Mouse (Mus musculus): ENCODE data around the gene Cela1.

Cela1 gene

DNA sequence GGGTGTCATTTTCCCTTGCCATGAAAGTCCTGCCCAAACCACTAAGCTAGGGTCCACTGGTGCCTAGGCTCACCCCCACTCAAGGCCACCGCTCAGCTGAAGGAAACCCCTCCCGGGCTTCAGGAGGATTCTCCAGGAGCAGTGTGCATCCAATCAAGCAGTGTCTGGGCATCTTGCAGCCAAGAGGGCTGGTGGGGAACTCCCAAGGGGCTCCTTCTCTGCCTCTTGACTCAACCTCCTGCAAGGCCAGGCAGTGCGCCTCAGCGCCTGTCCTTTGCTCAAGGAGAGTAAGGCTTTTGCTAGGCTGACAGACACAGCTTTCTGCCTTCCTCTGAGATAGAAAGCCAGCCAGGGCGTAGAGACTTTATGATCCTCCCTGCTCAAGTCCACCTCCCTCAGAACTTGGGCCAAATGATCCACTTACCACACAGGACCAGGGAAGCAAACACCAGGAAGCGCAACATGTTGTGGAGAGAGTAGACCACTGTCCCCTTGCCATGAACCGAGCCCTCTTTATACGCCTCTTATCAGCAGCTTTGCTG lies at the start of gene Cela1:
Gene Cela1 (minus strand): TSS at position 492 of the 542 bp plus-strand sequence.
- peak in 1 of 2 experiments; percentile 34 for DNase-seq (ENCODE audit: low spot score in 2 of 2)

DNA sequence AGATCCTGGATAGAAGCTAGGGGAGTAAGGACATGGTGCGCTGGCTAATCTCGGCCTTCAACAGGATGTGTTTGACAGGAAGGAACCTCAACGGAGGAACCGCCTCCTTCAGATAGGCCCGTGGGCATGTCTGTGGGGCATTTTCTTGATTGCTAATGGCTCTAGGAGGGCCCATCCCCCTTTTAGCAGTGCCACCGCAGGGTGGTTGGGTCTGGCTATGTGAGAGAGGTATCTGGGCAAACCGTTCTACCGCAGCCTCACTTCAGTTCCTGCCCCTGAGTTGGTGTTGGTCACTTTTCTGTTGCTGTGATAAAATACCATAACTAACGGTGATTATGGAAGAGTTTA lies 48.2 kb upstream of the Cela1 start:
- DNase-seq (ENCODE audit: low spot score in 2 of 2), result peak; percentile 71 to 82

DNA sequence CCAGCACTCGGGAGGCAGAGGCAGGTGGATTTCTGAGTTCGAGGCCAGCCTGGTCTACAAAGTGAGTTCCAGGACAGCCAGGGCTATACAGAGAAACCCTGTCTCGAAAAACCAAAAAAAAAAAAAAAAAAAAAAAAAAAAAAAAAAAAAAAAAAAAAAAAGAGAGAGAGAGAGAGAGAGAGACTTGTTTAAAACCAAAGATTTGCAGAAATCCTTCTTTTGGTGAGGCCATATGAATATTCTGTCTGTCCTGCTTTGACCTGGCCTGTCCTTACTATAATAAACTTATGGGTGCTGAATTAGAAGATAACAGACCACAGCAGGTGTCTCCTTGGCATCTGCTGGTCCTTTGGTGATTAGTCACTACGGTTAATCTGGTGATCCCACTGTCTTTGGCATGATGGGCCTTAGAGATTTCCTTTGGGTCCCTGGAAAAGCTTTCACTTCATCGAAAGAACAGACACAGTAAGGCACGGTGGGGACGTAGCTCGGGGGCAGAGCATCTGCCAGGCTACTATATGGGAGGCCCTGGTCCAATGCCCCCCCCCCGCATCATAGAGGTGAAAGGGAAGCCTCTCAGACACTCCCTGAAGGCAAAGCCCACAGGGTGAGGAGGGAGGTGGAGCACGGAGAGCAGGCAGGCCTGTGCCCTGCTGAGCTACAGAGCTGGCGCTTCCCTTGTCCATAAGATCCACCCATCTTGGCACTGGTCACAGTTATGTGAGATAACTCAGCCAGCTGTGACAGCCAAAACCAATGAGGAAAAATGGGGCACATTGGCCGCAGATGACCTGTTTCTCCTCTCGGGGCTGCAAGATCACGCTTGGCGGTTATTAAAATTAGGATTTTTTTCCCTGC lies 47.6 kb upstream of the Cela1 start:
- no peak for DNase-seq (ENCODE audit: low spot score in 2 of 2)

DNA sequence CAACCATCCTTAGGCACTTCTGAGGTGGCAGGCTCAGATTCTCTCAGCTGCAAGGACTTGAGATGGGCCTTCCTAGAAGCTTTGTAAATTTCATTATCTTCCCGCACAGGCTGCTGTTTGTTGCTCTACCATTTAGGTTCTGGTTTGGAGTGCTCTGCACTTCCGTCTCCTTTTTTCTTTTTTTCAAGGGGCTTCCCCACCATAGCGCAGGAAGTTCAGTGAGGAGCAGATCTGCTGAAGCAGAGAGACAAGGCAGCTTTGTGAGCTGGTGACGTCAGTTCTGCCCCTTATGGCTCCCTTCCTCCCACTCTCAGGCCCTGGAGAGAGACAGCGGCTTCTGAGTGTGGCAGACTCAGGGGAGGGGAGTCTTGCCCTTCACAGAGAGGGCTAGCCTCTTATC lies 44.9 kb upstream of the Cela1 start:
- DNase-seq (ENCODE audit: low spot score in 2 of 2), result peak; percentile 73 to 79

DNA sequence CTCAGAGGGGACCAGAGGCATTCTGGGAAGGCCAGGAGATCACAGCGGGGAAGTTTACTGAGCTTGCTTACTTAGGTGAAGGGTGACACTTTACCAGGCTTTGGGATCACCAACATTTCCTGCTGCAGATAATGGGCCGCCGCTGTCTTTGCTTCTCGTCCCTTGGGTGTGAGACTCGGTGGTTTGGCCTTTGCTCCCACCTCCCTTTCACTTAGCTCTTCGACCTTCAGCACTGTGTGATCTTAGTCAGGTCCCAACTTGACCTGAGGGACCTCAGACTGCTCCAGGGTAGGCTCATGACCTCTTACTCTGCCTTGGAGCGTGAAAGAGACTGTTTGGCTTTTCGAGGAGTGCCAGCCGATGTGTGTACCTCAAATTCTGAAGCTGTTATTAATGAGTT lies 43.4 kb upstream of the Cela1 start:
- DNase-seq (ENCODE audit: low spot score in 2 of 2), result no peak

DNA sequence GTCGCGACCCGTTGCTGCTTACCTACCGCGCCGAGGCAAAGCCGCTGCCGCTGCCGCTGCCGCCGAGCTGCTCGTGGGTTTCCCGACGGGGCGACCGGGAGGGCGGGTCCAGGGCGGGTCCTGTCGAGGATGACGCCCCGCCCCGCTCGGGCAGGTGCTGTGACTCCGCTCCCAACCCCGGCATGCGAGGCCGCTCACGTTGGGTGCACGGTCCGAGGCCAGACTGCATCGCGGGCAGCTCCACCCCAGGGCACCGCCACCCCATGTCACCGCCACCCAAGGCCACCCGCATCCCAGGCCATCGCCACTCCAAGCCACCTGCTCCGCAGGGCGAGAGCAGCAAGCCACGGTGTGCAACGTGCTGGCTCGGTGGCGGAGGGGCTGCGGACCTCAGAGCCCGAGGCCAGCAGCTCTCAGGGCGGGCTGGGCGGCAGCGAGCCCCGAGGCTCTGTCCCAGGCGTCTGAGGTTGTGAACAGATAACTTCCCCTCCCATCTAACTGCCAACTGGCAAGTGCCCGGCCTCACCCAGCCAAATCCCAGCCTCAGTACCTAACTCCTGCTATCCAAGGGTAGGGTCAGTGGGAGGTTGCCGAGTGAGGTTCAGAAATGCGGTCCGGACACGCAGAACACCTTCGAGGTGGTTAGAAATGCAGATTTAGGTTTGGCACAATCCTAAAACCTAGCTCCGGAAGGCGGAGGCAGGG lies 41.7 kb upstream of the Cela1 start, which contains the start of gene Galnt6:
Gene Galnt6 (minus strand): TSS at position 96 of the 705 bp plus-strand sequence.
- peak; percentile 49 to 67 for DNase-seq (ENCODE audit: low spot score in 2 of 2)

DNA sequence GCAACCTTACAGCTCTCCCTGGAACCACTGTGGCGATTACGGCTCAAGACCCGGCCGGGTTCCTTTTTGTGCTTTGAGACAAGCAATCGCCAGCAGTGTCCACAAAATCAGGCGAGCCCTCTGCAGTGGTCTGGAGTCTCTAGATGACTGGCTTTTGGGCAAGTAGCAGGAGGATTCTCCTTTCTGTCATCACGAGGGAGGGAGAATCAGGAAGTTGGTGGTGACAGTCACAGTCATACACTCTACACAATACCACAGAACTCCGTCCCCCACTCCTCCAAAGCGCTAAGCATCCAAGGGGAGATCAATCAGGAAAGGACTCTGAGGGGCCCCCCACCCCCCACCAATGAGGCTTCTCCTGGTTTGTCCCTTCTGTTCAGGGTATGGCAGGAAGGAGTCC lies 40.9 kb upstream of the Cela1 start:
- DNase-seq (ENCODE audit: low spot score in 2 of 2), result no peak

DNA sequence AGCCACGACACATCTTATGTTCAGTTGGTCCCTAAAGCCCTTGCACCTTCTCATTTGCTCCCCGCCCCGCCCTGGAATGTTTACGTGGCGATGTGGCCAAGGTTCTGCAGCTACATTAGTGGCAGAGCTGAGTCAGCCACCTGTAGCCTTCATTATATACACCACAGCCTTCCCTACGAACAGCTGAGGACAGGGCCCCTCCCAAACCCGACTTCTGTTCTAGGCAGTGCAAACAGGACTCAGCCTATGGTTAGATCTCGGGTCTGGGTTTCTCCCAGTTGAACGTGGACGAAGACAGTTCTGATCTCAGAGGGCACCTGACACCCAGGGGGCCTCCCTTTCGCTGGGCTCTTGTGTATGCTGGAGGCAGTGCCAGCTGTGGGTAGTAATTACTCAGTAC lies 40.1 kb upstream of the Cela1 start:
- DNase-seq (ENCODE audit: low spot score in 2 of 2), result no peak

DNA sequence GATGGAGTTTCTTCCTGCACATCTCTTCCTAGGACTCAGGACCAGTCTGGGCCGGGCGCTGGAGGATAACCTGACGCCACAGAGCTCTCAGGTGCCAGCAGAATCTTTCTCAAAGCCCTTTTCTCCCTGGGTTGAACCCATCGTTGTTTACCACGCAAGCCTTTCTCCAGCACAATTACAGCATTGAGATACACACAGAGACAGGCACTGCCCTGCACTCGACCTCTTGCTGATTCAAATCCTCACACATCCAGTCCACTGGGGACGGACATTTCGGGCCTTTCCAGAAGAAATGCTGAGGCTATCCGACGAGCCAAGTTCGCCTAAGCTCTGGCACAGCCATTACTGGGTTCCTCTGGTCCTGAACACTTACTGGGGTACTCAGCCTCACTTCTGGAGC lies 39.0 kb upstream of the Cela1 start:
- DNase-seq (ENCODE audit: low spot score in 2 of 2), result no peak

DNA sequence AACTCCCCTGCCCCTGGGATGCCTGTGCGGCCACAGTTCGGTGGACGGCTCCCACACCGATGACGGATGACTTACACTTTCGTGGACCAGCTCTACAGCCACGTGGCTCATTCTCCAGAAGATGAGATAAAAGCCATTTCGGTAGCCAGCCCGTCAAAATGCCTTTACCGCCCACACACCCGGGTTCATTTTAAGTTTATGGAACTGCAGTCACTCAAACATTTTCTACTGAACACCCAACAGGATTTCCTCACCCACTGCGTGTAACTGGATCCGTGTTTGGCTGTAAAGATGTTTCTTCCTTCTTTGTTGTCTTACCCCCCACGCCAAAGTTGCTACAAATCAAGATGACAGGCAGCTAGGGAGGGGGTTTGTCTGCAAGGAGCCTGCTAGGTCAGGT lies 35.8 kb upstream of the Cela1 start:
- DNase-seq (ENCODE audit: low spot score in 2 of 2), result no peak

DNA sequence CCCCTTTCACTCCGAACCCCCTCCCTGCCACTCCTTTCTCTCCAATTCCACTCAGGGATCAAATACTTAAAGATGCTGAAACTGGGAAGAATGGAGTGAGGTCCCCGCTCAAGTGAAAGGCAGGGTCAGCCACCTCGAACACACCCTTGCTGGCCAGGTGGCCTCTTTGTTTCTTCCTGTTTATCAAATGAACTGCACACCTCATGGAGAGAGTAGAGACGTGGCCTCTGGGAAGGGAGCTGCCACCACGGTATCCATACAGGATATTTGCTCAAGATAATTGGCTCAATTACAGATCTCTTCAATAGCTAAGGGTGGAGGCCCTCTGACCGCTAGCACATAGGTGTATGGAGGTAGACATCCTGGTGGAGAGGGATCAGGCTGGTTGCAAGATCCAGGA lies 34.8 kb upstream of the Cela1 start:
- no peak for DNase-seq (ENCODE audit: low spot score in 2 of 2)

DNA sequence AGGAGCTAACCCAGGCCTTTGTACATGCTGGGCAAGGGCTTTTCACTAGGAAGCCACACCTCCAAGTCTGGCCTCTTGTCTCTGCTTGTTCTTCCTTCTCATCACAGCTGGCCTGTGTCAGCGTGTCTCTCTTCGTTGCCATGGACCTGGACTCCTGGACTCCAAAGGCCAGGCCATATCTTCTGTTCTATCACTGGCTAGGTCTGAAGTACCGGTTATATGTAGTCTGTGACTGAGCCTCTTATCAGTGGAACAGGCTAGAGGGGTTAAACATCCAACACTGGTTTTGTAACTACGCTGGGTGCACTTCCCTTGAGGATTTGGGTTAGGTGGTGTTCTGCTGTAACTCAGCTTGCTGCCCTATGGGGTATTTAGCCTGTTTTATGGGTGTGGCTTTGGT lies 34.3 kb upstream of the Cela1 start:
- no peak for DNase-seq (ENCODE audit: low spot score in 2 of 2)

DNA sequence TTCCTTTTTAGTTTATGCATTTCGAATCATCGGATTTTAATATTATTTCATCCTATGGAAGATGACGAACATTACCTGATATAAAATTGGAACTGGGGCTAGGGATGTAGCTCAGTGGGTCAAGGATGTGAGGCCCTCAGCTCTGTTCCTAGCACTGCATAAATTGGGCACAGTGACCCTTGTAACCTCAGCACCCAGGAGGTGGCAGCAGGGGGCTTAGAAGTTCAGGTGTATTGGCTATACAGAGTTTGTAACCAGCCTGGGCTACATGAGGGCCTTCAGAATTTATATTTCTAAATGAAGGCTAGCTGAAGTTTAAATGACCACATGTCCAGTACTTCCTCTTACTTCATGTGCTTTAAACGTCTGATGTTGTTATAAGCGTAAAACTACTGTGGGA lies 33.7 kb upstream of the Cela1 start:
- no peak for DNase-seq (ENCODE audit: low spot score in 2 of 2)

DNA sequence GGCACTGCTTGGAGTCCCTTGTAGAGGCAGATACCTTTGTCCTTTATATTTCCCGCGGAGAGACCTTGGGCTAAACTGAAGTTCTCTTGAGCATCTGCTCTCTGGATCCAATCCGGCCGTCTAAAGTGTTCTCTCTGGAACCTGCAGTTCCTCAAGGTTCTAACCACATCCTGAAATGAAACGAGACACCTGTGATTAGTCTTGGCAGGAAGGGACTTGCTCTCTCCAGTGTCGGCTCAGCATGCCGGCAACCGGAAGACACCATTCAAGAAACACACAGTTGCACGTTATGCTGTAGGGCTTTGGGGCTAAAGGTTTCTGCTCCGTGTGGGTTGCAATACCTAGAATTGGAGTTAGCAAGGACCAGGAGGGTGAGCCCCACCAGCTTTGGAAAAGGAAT lies 32.3 kb upstream of the Cela1 start:
- DNase-seq (ENCODE audit: low spot score in 2 of 2), result no peak

DNA sequence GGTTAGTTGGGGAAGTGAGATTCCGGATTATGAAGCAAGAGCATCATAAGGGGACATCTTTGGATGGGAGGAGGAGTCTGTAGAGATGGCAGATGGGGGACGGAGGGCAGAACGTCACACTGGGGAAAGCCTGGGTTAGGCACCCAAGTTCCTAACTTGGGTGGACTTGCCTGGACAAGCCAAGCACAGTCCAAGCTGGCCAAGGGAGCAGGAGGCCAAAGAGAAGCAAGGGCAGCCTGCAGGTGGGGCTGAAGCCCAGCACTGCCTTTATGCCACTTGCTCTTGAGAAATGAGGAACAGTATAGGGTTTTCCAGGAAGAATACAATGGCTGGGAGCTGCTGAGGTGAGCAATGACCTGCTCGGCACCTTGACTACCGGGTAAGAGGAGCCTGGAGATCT lies 31.5 kb upstream of the Cela1 start:
- no peak for DNase-seq (ENCODE audit: low spot score in 2 of 2)

DNA sequence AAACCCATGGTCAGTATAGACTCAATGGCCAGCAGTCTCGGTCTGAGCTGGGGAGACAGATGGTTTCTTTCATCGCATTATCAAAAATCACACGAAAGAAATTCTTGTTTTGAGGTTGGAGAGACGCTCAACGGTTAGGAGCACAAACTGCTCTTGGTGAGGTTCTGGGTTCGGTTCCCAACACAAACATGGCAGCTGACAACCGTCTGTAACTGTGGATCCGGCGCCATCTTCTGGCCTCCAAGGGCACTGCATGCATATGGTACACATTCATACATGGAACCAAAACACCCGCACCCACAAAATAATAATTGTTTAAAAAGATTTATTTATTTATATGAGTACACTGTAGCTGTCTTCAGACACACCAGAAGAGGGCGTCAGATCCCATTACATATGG lies 30.9 kb upstream of the Cela1 start:
- DNase-seq (ENCODE audit: low spot score in 2 of 2), result peak in 1 of 2 experiments; percentile 51

DNA sequence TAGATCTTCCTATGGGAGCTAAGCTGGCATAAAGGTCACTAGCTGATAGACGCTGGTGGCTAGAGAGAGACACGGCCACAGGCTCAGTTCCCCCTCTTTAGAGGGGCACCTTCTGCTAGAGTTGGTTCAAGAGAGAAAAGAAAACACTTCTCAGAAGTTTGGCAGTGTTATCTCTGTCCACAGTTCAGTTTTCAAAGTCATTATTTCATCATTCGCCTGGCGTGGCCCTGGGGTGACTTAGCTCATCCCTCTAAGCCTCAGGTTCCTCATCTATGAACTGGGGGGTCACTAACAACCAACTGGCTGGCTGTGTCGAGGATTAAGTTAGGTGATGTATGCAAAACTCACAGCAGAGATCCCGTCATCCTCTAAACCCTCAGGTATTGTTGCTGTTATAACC lies 30.2 kb upstream of the Cela1 start:
- DNase-seq (ENCODE audit: low spot score in 2 of 2), result no peak

DNA sequence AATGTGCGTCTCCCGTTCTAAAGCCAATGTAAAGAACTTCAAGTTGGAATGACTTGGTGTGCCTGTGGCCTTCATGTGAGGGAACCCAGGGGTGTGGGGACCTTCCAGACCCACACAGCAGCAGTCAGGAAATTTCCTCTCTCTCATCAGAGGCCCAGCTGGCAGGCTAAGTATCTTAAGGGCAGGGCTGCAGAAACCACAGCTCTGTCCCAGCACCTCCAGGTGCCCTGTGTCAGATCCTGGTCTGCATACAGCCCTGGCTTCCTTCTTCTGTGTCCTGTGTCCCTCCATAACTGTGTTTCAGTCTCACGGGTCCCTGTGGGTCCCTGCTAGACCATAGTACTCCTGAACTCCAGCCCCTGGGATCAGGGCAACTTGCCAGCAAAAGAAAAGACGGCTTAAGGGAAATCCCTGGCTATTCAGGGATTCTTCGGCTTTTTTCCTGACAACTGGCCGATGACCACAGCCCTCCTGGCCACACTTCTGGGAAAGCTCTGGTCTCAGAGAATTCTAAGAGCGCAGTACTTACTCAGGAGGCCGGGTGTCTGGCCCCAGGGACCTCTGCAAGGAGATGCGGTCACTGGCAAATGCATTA lies 27.8 kb upstream of the Cela1 start:
- no peak for DNase-seq (ENCODE audit: low spot score in 2 of 2)

DNA sequence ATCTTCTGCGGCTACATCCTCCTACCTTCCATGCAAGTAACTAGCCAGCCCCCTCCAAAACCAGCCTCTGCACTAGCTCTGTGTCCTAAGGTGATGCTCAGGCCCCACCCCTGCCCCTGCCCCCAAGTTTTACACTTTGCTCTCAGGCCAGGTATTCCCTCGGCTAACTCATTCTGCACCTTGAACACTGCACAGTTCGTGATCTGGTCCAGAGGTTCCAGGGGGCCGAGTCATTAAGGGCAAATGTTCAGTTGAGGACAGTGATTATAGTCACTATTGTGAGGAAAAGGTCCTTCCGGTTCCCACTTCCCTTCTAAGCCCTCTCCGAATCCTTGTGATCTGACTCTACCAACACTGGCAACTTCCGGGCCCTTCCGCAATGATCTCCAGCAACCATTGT lies 26.7 kb upstream of the Cela1 start:
- DNase-seq (ENCODE audit: low spot score in 2 of 2), result no peak

DNA sequence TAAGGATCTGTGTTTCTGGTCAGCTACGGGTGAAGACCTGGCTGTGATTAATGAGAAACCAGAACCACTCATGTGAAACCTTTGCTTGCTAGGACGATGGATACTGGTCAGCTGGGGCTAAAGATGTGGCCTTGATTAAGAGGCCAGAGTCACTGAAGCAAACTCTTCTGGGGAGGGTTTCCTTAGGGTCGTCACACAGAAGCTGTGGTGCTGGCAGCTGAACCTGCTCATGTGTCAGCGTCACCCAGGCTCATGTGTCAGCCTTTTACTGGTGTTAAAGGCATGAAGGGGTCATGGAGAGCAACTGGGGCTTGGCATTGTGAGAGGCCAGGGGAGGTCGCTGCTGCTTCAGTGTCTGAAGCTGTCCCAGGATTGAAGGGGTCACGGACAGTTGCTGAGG lies 23.1 kb upstream of the Cela1 start:
- DNase-seq (ENCODE audit: low spot score in 2 of 2), result no peak

DNA sequence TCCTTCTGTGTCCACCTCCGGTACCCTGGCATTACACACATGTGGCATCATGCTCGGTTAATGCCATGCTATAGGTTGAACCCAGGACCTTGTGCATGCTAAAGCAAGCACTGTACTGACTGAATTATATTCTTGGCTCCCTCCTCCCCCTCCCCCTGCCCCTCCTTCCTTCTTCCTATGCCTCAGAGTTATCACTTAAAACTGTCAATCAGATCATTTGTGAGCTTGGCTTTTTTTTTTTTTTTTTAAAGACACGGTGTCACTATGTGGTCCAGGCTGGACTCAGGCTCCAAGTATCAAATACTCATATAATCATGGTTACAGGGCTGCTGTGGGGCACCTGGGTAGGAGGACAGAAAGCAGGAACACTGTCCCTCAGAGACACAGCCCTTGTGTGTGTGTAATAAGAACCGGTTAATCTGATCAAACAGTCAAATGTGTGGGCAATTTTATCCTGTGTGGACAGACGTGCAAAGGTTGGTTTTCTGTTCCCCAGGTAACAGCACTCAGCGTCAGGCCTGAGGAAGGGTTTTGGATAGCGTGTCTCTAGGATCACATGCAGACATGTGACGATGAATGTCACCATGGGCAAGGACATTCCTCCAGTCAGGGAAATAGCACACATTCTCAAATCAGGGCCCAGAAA lies 20.8 kb upstream of the Cela1 start:
- no peak for DNase-seq (ENCODE audit: low spot score in 2 of 2)

DNA sequence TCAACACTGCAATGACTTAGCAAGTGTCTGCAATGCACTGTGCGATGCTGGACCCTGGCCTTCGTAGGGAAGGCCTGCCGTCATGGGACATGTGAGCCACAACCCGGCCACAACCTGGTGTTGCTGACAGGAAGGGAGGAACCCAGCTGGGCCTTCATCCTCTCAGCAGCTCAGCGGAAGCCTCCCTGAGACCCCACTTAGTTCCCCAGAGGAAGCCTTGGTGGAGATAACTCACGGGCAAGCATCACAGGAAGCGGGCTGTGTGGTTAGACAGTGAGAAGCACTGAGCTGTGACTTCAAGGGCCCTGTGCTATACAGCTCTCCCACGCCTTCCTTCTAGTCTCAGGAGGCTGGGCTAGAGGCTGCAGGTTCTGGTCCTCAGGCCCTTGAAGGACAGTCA lies 18.5 kb upstream of the Cela1 start:
- DNase-seq (ENCODE audit: low spot score in 2 of 2), result peak; percentile 91 to 94
